In the genomic region with DNA sequence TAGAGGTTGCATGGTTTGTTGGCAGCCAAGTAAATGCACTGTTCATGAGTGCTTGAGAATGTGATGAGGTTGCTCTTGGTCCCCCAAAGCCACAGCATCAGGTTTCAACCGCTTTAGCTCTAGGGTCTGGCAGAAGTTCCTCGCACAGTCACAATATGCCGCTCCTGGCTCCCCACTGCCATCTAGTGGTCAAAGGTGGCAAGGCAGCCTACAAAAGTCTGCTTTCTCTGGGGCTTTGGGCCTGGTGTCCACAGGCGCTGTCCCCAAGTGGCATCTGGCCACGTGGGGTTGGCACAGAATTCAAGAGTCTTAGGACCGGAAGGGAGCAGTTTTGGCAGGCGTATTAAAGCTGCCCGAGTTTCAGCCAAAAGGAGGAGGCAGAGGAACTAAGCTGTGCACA, we compare ENCODE assay signal across 8 mouse cellular contexts. TPM values are rescaled to one million over a fixed set of nuclear protein-coding genes. Genes with fewer than 3 reads are reported as not detected.
DNase-seq lines count a peak whose midpoint lies in the region; ATAC-seq and TF ChIP-seq lines count a peak whose summit lies in the region.

No protein-coding gene starts in this region.

- no peak for TF ChIP-seq POLR2A in bone marrow, adult 2 months (IDR thresholded peaks at IDR 0.05; ENCODE audit: borderline replicate concordance, control insufficient read depth, low read depth, low read length)
- no peak for TF ChIP-seq POLR2A in myocyte (IDR thresholded peaks at IDR 0.05; ENCODE audit: insufficient read length, low read depth)

- H3K4me3 ChIP-seq in bone marrow, adult 2 months (replicated peaks; ENCODE audit: control insufficient read depth, low read depth, low read length), result no peak overlapping the region
- H3K4me3 ChIP-seq in embryonic facial prominence, embryonic 14.5 days (ENCODE audit: low read depth, low read length), result no peak overlapping the region
- H3K4me3 ChIP-seq in heart, embryonic 10.5 days, result no peak overlapping the region
- no peak overlapping the region for H3K4me3 ChIP-seq in kidney, embryonic 16.5 days (ENCODE audit: low read length)
- H3K4me3 ChIP-seq in myocyte, result no peak overlapping the region

- H3K9ac ChIP-seq in embryonic facial prominence, embryonic 14.5 days (ENCODE audit: low read depth, low read length), result peak overlapping the region; percentile 20; the same call in 1 of the 2 replicates
- peak overlapping the region; percentile 49 for H3K9ac ChIP-seq in kidney, embryonic 16.5 days (replicated peaks; ENCODE audit: low read length)

- no peak overlapping the region for H3K27ac ChIP-seq in bone marrow, adult 2 months (ENCODE audit: control insufficient read depth, insufficient read depth, low read depth, low read length, poor library complexity)
- peak overlapping the region; percentile 84 for H3K27ac ChIP-seq in embryonic facial prominence, embryonic 14.5 days (replicated peaks; ENCODE audit: low read depth, low read length)
- 0 out of 2 replicates have a peak overlapping the region, but pooled peaks have one; percentile 52 for H3K27ac ChIP-seq in heart, embryonic 10.5 days
- H3K27ac ChIP-seq in kidney, embryonic 16.5 days (ENCODE audit: low read length), result peak overlapping the region; percentile 79

- H3K27me3 ChIP-seq in embryonic facial prominence, embryonic 14.5 days (replicated peaks; ENCODE audit: control insufficient read depth, insufficient read depth, low read length), result peaks cover 8% of the 10 kb centered on the region; the same call in 1 of the 2 replicates
- peaks cover 27% of the 10 kb centered on the region; the same call in 1 of the 2 replicates for H3K27me3 ChIP-seq in heart, embryonic 10.5 days (ENCODE audit: insufficient read depth, poor library complexity, severe bottlenecking)
- peaks cover 26% of the 10 kb centered on the region for H3K27me3 ChIP-seq in kidney, embryonic 16.5 days (ENCODE audit: insufficient read depth, low read length)
- H3K27me3 ChIP-seq in myocyte (ENCODE audit: control insufficient read depth, insufficient read depth, insufficient read length), result no peaks in the 10 kb centered on the region

- no peaks in the 10 kb centered on the region for H3K79me2 ChIP-seq in myocyte (ENCODE audit: control insufficient read depth, insufficient read depth)

- peak; percentile 95 for TF ChIP-seq CTCF in bone marrow, adult 2 months (IDR thresholded peaks at IDR 0.05; ENCODE audit: control insufficient read depth, insufficient read depth, low read length)

- no peaks in the 10 kb centered on the region for H3K4me1 ChIP-seq in bone marrow, adult 2 months (ENCODE audit: control insufficient read depth, insufficient read depth, low read length)
- peaks cover 38% of the 10 kb centered on the region for H3K4me1 ChIP-seq in embryonic facial prominence, embryonic 14.5 days (ENCODE audit: control insufficient read depth, insufficient read depth, low read length)
- H3K4me1 ChIP-seq in heart, embryonic 10.5 days, result peaks cover 63% of the 10 kb centered on the region
- H3K4me1 ChIP-seq in kidney, embryonic 16.5 days (ENCODE audit: insufficient read depth, low read length), result peaks cover 45% of the 10 kb centered on the region

- peaks cover 50% of the 10 kb centered on the region for H3K36me3 ChIP-seq in embryonic facial prominence, embryonic 14.5 days (ENCODE audit: control insufficient read depth, insufficient read depth, low read length)
- peaks cover 33% of the 10 kb centered on the region for H3K36me3 ChIP-seq in heart, embryonic 10.5 days
- peaks cover 10% of the 10 kb centered on the region; the same call in 1 of the 2 replicates for H3K36me3 ChIP-seq in kidney, embryonic 16.5 days (ENCODE audit: insufficient read depth, low read length)
- H3K36me3 ChIP-seq in myocyte (ENCODE audit: control insufficient read depth, insufficient read depth), result peaks cover 19% of the 10 kb centered on the region

- H3K4me2 ChIP-seq in embryonic facial prominence, embryonic 14.5 days (ENCODE audit: low read depth, low read length), result peak overlapping the region; percentile 61
- 0 out of 2 replicates have a peak overlapping the region, but pooled peaks have one; percentile 2 for H3K4me2 ChIP-seq in kidney, embryonic 16.5 days (replicated peaks; ENCODE audit: low read depth, low read length)
- peak overlapping the region; percentile 52 for H3K4me2 ChIP-seq in myocyte (ENCODE audit: low read depth)

- DNase-seq in A20 (ENCODE audit: low read depth, low spot score) (peak; percentile 62), liver (peak; percentile 74)
- DNase-seq in embryonic facial prominence, embryonic 14.5 days (ENCODE audit: low spot score), result peak; percentile 96
- DNase-seq in heart, embryonic 10.5 days (ENCODE audit: low spot score), result peak; percentile 90
- peak; percentile 73 to 91 for DNase-seq in spleen, postnatal 4 days (ENCODE audit: low spot score in 2 of 2)

- peak; percentile 83 for ATAC-seq in embryonic facial prominence, embryonic 14.5 days (ENCODE audit: low read depth)
- peak; percentile 73 for ATAC-seq in kidney, embryonic 16.5 days (ENCODE audit: low FRiP score, low TSS enrichment)

- no peak overlapping the region for H3ac ChIP-seq in myocyte (ENCODE audit: control insufficient read depth, insufficient read length)

- 3% methylated on average over 8 of the region's 8 CpGs for WGBS in bone marrow, adult 2 months
- 0% methylated on average over 8 of the region's 8 CpGs for WGBS in embryonic facial prominence, embryonic 14.5 days
- 5% methylated on average over 8 of the region's 8 CpGs for WGBS in heart, embryonic 10.5 days
- WGBS in kidney, embryonic 16.5 days, result 7% methylated on average over 8 of the region's 8 CpGs

- no peaks in the 10 kb centered on the region for H3K9me3 ChIP-seq in embryonic facial prominence, embryonic 14.5 days (ENCODE audit: control insufficient read depth, low read length)
- H3K9me3 ChIP-seq in heart, embryonic 10.5 days, result no peaks in the 10 kb centered on the region
- no peaks in the 10 kb centered on the region for H3K9me3 ChIP-seq in kidney, embryonic 16.5 days (ENCODE audit: low read length)

TF ChIP-seq in myocyte, 11 proteins besides CTCF, POLR2A, EP300 and RAD21:
- no peak for TF ChIP-seq TCF12 (IDR thresholded peaks at IDR 0.05; ENCODE audit: insufficient read depth, poor library complexity, severe bottlenecking)
- no peak for TF ChIP-seq SRF (IDR thresholded peaks at IDR 0.05; ENCODE audit: control insufficient read depth, insufficient read length, low read depth)
- TF ChIP-seq E2F4 (IDR thresholded peaks at IDR 0.05; ENCODE audit: insufficient read depth), result no peak
- TF ChIP-seq MAX (IDR thresholded peaks at IDR 0.05; ENCODE audit: low read depth), result no peak
- no peak for TF ChIP-seq TCF3 (IDR thresholded peaks at IDR 0.05; ENCODE audit: insufficient read length, low read depth)
- peak in 1 of 3 experiments; percentile 23 for TF ChIP-seq MYOD1 (IDR thresholded peaks at IDR 0.05; ENCODE audit: control insufficient read depth in 1 of 3, insufficient read length in 2 of 3, low read depth in 2 of 3)
- no peak for TF ChIP-seq CEBPB (IDR thresholded peaks at IDR 0.05; ENCODE audit: insufficient read depth, poor library complexity, severe bottlenecking)
- TF ChIP-seq POLR2AphosphoS2 (IDR thresholded peaks at IDR 0.05; ENCODE audit: insufficient read length, low read depth), result no peak
- no peak for TF ChIP-seq REST (IDR thresholded peaks at IDR 0.05; ENCODE audit: insufficient read depth, insufficient read length)
- no peak for TF ChIP-seq USF1 (IDR thresholded peaks at IDR 0.05; ENCODE audit: low read depth)
- peak in 1 of 3 experiments; percentile 28 for TF ChIP-seq MYOG (IDR thresholded peaks at IDR 0.05; ENCODE audit: control insufficient read depth in 1 of 3, insufficient read depth in 1 of 3, insufficient read length in 2 of 3, low read depth in 2 of 3)

RNA-seq across cellular contexts. Expression of a gene that starts 6.8 kb away (rescaled TPM):
- polyA plus RNA-seq in bone marrow, adult 2 months (2011; ENCODE audit: insufficient read depth, insufficient read length, low replicate concordance, missing spikeins), result 2.7 and 4.2 TPM in 2 replicates
- polyA plus RNA-seq in embryonic facial prominence, embryonic 14.5 days (2014; fragmentation: Nextera tagmentation; extraction: Ambion mirVana), result 271 and 297 TPM in 2 replicates
- polyA plus RNA-seq in heart, embryonic 10.5 days (2016; fragmentation: Nextera tagmentation; extraction: Ambion mirVana), result 98.2 and 147 TPM in 2 replicates
- 121 and 130 TPM in 2 replicates for polyA plus RNA-seq in kidney, embryonic 16.5 days (2015; fragmentation: Nextera tagmentation; extraction: Ambion mirVana)
- polyA plus RNA-seq in myocyte (2012; fragmentation: generic; extraction: Trizol), result 74.6 TPM

Comparison
In these comparisons a context has a peak if more than half of its experiments do, and no peak if none do; other contexts are left out.
1. H3K4me2 ChIP-seq: peak in every context shown above with its lines; median percentile 61 in embryonic facial prominence, embryonic 14.5 days; 52 in myocyte; 2 in kidney, embryonic 16.5 days.
2. RNA of a gene that starts 6.8 kb away (polyA plus RNA-seq): 271 to 297 TPM in embryonic facial prominence, embryonic 14.5 days, 98.2 to 147 TPM in heart, embryonic 10.5 days, 121 to 130 TPM in kidney, embryonic 16.5 days and 74.6 TPM in myocyte (single experiment); 2.7 to 4.2 TPM in bone marrow, adult 2 months; every median in the first group is over 10 times any median in the second.
3. Peak in every context shown above with its lines, with median percentiles within 50 percentile points of each other: DNase-seq.